Mouse (Mus musculus): ENCODE measurements around the gene Krtap14. TPM values are rescaled to one million over a fixed set of nuclear protein-coding genes. Genes with fewer than 3 reads are reported as not detected.

The Krtap14 gene
- polyA plus RNA-seq (2016; fragmentation: Nextera tagmentation; extraction: Ambion mirVana), result not detected in 2 replicates

- WGBS, result 45% methylated on average over 9 of the region's 9 CpGs
- no peaks in the 10 kb centered on the region for H3K36me3 ChIP-seq
- no peaks in the 10 kb centered on the region for H3K27me3 ChIP-seq
- ATAC-seq (ENCODE audit: insufficient number of reproducible peaks, insufficient read depth, low FRiP score, low TSS enrichment, low read depth), result no peak
- no peaks in the 10 kb centered on the region for H3K4me1 ChIP-seq (replicated peaks)
- no peak within 1 kb of the TSS for H3K9ac ChIP-seq (replicated peaks)
- no peak within 1 kb of the TSS for H3K4me3 ChIP-seq (replicated peaks)
- H3K9me3 ChIP-seq, result no peaks in the 10 kb centered on the region
- no peak within 1 kb of the TSS for H3K27ac ChIP-seq
- H3K4me2 ChIP-seq, result no peak within 1 kb of the TSS
These were observed at the start of gene Krtap14 for GRCm38 (mm10) chr16:88826095-88826652. TSS of gene Krtap14 (minus strand) at chr16:88826145.

GRCm38 (mm10) chr16:88874169-88874568 lies 48.2 kb upstream of the Krtap14 start, which contains the start of gene Krtap19-2:
TSS of gene Krtap19-2 (minus strand) at chr16:88874269.
- Histone ChIP-seq H3K4me2 (no peak within 1 kb of the TSS), H3K27me3 (no peaks in the 10 kb centered on the region), H3K4me1 (replicated peaks) (no peaks in the 10 kb centered on the region), H3K36me3 (no peaks in the 10 kb centered on the region), H3K9me3 (no peaks in the 10 kb centered on the region), H3K27ac (no peak within 1 kb of the TSS), H3K9ac (replicated peaks) (no peak within 1 kb of the TSS), H3K4me3 (replicated peaks) (no peak within 1 kb of the TSS)
- ATAC-seq (ENCODE audit: insufficient number of reproducible peaks, insufficient read depth, low FRiP score, low TSS enrichment, low read depth), result no peak
- 90% methylated on average over 3 of the region's 3 CpGs for WGBS

GRCm38 (mm10) chr16:88869311-88869710 lies 43.4 kb upstream of the Krtap14 start, which contains the start of gene Krtap19-1:
TSS of gene Krtap19-1 (minus strand) at chr16:88869411.
- no peak within 1 kb of the TSS for H3K27ac ChIP-seq
- no peaks in the 10 kb centered on the region for H3K4me1 ChIP-seq (replicated peaks)
- H3K27me3 ChIP-seq, result no peaks in the 10 kb centered on the region
- H3K9me3 ChIP-seq, result no peaks in the 10 kb centered on the region
- no peak within 1 kb of the TSS for H3K4me2 ChIP-seq
- H3K4me3 ChIP-seq (replicated peaks), result no peak within 1 kb of the TSS
- no peak within 1 kb of the TSS for H3K9ac ChIP-seq (replicated peaks)
- 84% methylated on average over 6 of the region's 6 CpGs for WGBS
- no peak for ATAC-seq (ENCODE audit: insufficient number of reproducible peaks, insufficient read depth, low FRiP score, low TSS enrichment, low read depth)
- no peaks in the 10 kb centered on the region for H3K36me3 ChIP-seq

GRCm38 (mm10) chr16:88864887-88865407 lies 39.0 kb upstream of the Krtap14 start:
- no peak overlapping the region for H3K4me2 ChIP-seq
- no peaks in the 10 kb centered on the region; the same call in 1 of the 2 replicates for H3K27me3 ChIP-seq
- no peak overlapping the region for H3K27ac ChIP-seq
- H3K9me3 ChIP-seq, result no peaks in the 10 kb centered on the region
- no peak for ATAC-seq (ENCODE audit: insufficient number of reproducible peaks, insufficient read depth, low FRiP score, low TSS enrichment, low read depth)
- no peaks in the 10 kb centered on the region for H3K36me3 ChIP-seq
- 66% methylated on average over 4 of the region's 4 CpGs for WGBS
- H3K9ac ChIP-seq (replicated peaks), result no peak overlapping the region
- H3K4me3 ChIP-seq (replicated peaks), result no peak overlapping the region
- H3K4me1 ChIP-seq (replicated peaks), result no peaks in the 10 kb centered on the region

- no peak overlapping the region for H3K27ac ChIP-seq
- H3K9me3 ChIP-seq, result no peaks in the 10 kb centered on the region
- 9% methylated on average over 5 of the region's 5 CpGs for WGBS
- no peak overlapping the region for H3K9ac ChIP-seq (replicated peaks)
- H3K4me2 ChIP-seq, result no peak overlapping the region
- H3K36me3 ChIP-seq, result no peaks in the 10 kb centered on the region
- ATAC-seq (ENCODE audit: insufficient number of reproducible peaks, insufficient read depth, low FRiP score, low TSS enrichment, low read depth), result no peak
- no peaks in the 10 kb centered on the region for H3K27me3 ChIP-seq
- no peaks in the 10 kb centered on the region for H3K4me1 ChIP-seq (replicated peaks)
- H3K4me3 ChIP-seq (replicated peaks), result no peak overlapping the region
These were observed 25.5 kb upstream of the Krtap14 start for GRCm38 (mm10) chr16:88851450-88851849.

GRCm38 (mm10) chr16:88848558-88848957 lies 22.6 kb upstream of the Krtap14 start:
- no peaks in the 10 kb centered on the region for H3K36me3 ChIP-seq
- no peaks in the 10 kb centered on the region for H3K4me1 ChIP-seq (replicated peaks)
- no peak for ATAC-seq (ENCODE audit: insufficient number of reproducible peaks, insufficient read depth, low FRiP score, low TSS enrichment, low read depth)
- H3K4me2 ChIP-seq, result no peak overlapping the region
- no peaks in the 10 kb centered on the region for H3K27me3 ChIP-seq
- no peak overlapping the region for H3K4me3 ChIP-seq (replicated peaks)
- WGBS, result 90% methylated on average over 4 of the region's 4 CpGs
- no peak overlapping the region for H3K9ac ChIP-seq (replicated peaks)
- no peak overlapping the region for H3K27ac ChIP-seq
- H3K9me3 ChIP-seq, result no peaks in the 10 kb centered on the region

- ATAC-seq (ENCODE audit: insufficient number of reproducible peaks, insufficient read depth, low FRiP score, low TSS enrichment, low read depth), result no peak
- no peak overlapping the region for H3K4me2 ChIP-seq
These were observed 21.4 kb upstream of the Krtap14 start for GRCm38 (mm10) chr16:88847363-88847762.

GRCm38 (mm10) chr16:88826978-88827377 lies 1.0 kb upstream of the Krtap14 start:
- no peaks in the 10 kb centered on the region for H3K4me1 ChIP-seq (replicated peaks)
- H3K27ac ChIP-seq, result no peak overlapping the region
- H3K9ac ChIP-seq (replicated peaks), result no peak overlapping the region
- H3K4me2 ChIP-seq, result no peak overlapping the region
- H3K9me3 ChIP-seq, result no peaks in the 10 kb centered on the region
- ATAC-seq (ENCODE audit: insufficient number of reproducible peaks, insufficient read depth, low FRiP score, low TSS enrichment, low read depth), result no peak
- no peak overlapping the region for H3K4me3 ChIP-seq (replicated peaks)
- WGBS, result 12% methylated on average over 3 of the region's 3 CpGs
- H3K27me3 ChIP-seq, result no peaks in the 10 kb centered on the region
- no peaks in the 10 kb centered on the region for H3K36me3 ChIP-seq

More at GRCm38 (mm10) chr16:88847363-88847762, 21.4 kb upstream of the Krtap14 start:
- H3K4me1 ChIP-seq (replicated peaks), result no peaks in the 10 kb centered on the region
- 97% methylated on average over 1 of the region's 1 CpGs for WGBS
- H3K9me3 ChIP-seq, result no peaks in the 10 kb centered on the region
- H3K36me3 ChIP-seq, result no peaks in the 10 kb centered on the region
- no peak overlapping the region for H3K27ac ChIP-seq
- H3K4me3 ChIP-seq (replicated peaks), result no peak overlapping the region
- no peaks in the 10 kb centered on the region for H3K27me3 ChIP-seq
- no peak overlapping the region for H3K9ac ChIP-seq (replicated peaks)

GRCm38 (mm10) chr16:88823736-88824135 lies 2.2 kb downstream of the Krtap14 start:
- Histone ChIP-seq H3K9ac (replicated peaks) (no peak overlapping the region), H3K27me3 (no peaks in the 10 kb centered on the region; the same call in 1 of the 2 replicates), H3K4me1 (replicated peaks) (no peaks in the 10 kb centered on the region), H3K36me3 (no peaks in the 10 kb centered on the region), H3K4me3 (replicated peaks) (no peak overlapping the region), H3K9me3 (no peaks in the 10 kb centered on the region), H3K27ac (no peak overlapping the region), H3K4me2 (no peak overlapping the region)
- ATAC-seq (ENCODE audit: insufficient number of reproducible peaks, insufficient read depth, low FRiP score, low TSS enrichment, low read depth), result no peak
- 86% methylated on average over 3 of the region's 3 CpGs for WGBS

GRCm38 (mm10) chr16:88820066-88820465 lies 5.9 kb downstream of the Krtap14 start, which contains the start of gene Krtap15:
TSS of gene Krtap15 (plus strand) at chr16:88820215.
- Histone ChIP-seq H3K4me1 (replicated peaks) (no peaks in the 10 kb centered on the region), H3K4me2 (no peak within 1 kb of the TSS), H3K9ac (replicated peaks) (no peak within 1 kb of the TSS), H3K9me3 (no peaks in the 10 kb centered on the region), H3K4me3 (replicated peaks) (no peak within 1 kb of the TSS), H3K27ac (no peak within 1 kb of the TSS), H3K36me3 (no peaks in the 10 kb centered on the region), H3K27me3 (no peaks in the 10 kb centered on the region; the same call in 1 of the 2 replicates)
- WGBS, result 86% methylated on average over 3 of the region's 3 CpGs
- no peak for ATAC-seq (ENCODE audit: insufficient number of reproducible peaks, insufficient read depth, low FRiP score, low TSS enrichment, low read depth)

- 71% methylated on average over 2 of the region's 2 CpGs for WGBS
- no peaks in the 10 kb centered on the region for H3K4me1 ChIP-seq (replicated peaks)
These were observed 14.1 kb downstream of the Krtap14 start, which contains the start of gene Gm20741 for GRCm38 (mm10) chr16:88811827-88812226. TSS of gene Gm20741 (minus strand) at chr16:88812220.

GRCm38 (mm10) chr16:88786786-88787185 lies 39.2 kb downstream of the Krtap14 start:
- H3K4me1 ChIP-seq (replicated peaks), result no peaks in the 10 kb centered on the region
- 81% methylated on average over 2 of the region's 2 CpGs for WGBS
- H3K9ac ChIP-seq (replicated peaks), result no peak overlapping the region
- H3K27ac ChIP-seq, result no peak overlapping the region
- H3K4me3 ChIP-seq (replicated peaks), result no peak overlapping the region
- H3K9me3 ChIP-seq, result no peaks in the 10 kb centered on the region
- H3K4me2 ChIP-seq, result no peak overlapping the region
- ATAC-seq (ENCODE audit: insufficient number of reproducible peaks, insufficient read depth, low FRiP score, low TSS enrichment, low read depth), result no peak
- no peaks in the 10 kb centered on the region for H3K27me3 ChIP-seq
- H3K36me3 ChIP-seq, result no peaks in the 10 kb centered on the region

More at GRCm38 (mm10) chr16:88811827-88812226, 14.1 kb downstream of the Krtap14 start, which contains the start of gene Gm20741:
- Histone ChIP-seq H3K27me3 (no peaks in the 10 kb centered on the region), H3K9me3 (no peaks in the 10 kb centered on the region), H3K36me3 (no peaks in the 10 kb centered on the region), H3K4me3 (replicated peaks) (no peak within 1 kb of the TSS), H3K27ac (no peak within 1 kb of the TSS), H3K9ac (replicated peaks) (no peak within 1 kb of the TSS), H3K4me2 (no peak within 1 kb of the TSS)
- ATAC-seq (ENCODE audit: insufficient number of reproducible peaks, insufficient read depth, low FRiP score, low TSS enrichment, low read depth), result no peak

Measured in limb, embryonic 12.5 days (tissue).